Mouse (Mus musculus): ENCODE data around the gene Zbtb8b.
"Not testable (repeated sequence)": the region's sequence is repeated elsewhere in the genome, so short reads cannot be mapped to it uniquely, and the experiment has no call there.

Gene Zbtb8b

DNA sequence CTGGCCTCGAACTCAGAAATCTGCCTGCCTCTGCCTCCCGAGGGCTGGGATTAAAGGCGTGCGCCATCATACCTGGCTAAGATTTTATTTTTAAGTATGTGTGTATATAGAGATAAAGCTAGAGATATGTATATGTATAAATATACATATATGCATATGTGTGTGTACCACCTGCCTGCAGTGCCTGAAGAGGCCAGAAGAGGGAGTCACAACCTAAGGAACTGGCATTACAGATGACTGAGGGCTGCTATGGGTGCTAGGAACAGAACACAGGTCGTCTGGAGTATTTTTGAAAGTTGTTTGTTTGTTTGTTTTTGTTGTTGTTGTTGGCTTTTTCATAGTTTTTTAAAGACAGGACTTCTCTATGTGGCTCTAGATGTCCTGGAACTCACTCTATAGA, 24.8 kb downstream of the Zbtb8b start:
- DNase-seq, result no peak

DNA sequence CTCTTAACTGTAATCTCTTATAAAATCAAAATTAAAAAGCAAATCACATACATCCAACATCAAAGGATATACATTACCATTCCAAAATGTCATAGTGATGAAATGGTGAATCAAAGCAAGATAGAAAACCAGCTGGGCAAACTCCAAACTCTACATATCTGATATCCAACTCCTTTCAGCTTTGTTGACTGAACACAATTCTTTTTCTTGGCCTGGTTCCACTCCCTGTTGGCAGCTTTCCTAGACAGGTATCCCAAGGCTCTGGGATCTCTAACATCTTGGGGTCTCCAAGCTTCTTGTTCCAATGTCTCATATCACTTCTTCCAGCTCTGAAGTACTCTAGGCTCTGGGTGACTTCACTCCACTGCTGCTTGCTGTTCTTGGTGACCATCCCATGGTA, 29.7 kb downstream of the Zbtb8b start:
- DNase-seq, result no peak

DNA sequence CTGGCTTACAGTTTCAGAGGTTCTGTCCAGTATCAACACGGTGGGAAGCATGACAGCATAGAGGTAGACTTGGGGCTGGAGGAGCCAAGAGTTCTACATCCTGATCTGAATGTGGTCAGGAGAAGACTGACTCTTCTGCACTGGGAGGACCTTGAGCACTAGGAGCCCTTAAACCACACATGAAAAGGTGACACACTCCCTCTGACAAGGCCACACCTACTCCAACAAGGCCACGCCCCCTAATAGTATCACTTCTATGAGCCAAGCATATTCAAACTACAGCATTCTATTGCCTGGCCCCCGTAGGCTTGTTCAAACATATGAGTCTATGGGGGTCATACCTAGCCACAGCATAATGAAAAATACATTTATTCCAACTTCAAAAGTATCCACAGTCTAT, 30.1 kb downstream of the Zbtb8b start:
- not testable (repeated sequence) for DNase-seq

DNA sequence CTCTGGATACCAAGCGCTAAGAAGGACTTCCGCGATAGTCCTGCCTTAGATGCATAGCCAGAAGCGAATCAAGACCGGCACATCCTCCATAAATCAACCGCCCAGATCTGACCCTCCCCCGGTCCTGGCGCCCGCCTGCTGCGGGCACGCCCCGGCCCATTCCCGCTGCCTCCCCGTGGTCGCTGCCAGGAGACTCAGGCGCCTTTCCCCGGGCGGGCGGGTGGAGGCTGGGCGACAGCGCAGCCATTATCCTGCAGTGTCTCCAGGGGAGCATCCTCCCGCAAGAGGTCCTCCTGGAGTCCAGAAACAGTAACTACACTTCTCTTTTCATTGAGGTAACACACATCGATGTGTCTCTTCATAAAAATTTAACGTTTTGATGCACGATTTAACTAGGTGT, 34.2 kb downstream of the Zbtb8b start:
- peak; percentile 79 for DNase-seq

DNA sequence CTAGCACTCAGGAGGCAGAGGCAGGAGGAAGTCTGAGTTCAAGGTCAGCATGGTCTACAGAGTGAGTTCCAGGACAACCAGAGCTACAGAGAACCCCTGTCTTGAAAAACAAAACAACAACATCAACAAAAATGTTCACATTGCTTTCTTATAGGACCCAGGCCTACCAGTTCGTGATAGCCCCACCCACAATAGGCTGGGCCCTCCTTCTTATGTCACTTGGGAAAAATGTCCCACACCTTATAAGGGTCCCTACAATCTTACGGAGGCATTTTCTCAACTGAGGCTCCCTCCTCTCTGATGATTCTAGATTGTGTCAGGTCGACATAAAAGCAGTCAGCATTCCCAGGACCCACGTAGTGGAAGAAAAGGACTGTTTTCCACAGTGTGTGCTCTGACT, 40.8 kb downstream of the Zbtb8b start:
- no peak for DNase-seq

DNA sequence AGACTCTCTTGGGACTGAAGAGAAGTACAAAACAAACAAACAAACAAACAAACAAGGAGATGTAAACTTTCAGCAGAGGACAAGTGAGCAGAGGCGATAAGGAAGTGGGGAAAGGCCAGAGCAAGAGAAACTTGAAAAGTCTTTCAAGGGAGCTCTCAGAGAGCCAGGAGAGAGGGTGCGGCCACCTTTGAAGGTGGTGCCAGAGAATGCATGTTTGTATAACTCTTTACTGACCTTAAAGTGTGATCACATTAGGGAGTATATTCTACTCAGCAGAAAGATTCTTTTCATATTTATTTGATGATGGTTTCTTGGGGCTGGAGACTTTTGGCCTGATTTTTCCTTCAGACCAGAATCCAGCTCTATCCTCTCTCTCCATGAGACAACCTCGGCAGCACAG, 43.7 kb downstream of the Zbtb8b start:
- no peak for DNase-seq

DNA sequence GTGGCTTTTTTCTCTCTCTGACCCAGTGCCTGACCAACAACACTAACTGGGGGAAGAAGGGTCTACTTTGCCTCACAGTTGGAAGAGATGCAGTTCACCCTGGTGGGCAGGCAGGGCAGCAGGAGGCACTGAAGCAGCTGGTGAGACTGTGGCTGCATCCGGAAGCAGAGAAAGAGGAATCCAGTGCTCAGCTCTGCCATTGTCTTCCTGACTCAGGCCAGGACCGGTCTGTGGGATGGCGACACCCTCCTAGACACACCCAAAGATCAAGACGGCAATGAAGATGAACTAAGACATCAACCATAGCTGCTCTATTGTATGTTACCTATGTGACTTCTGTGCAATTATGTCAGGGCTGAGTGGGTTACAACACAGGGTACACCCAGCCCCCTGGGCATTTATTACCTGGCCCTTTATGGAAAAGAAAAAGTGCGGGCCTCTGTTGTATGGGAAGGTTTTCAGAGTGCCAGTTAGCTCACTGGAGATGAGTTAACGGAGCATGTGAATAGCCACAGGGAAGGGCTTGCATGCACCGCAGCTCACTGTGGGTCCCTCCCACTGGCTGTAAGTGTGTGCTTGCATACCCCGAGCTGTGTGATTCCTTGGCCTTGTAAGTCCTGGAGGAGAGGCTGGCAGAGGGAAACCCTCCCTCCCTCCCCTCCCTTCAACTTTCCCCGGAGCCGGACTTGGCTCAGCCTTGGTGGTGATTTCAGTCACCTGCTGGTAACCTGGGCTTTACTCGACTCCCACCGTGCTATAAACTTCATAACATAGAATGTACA, 46.4 kb downstream of the Zbtb8b start:
- DNase-seq, result no peak

DNA sequence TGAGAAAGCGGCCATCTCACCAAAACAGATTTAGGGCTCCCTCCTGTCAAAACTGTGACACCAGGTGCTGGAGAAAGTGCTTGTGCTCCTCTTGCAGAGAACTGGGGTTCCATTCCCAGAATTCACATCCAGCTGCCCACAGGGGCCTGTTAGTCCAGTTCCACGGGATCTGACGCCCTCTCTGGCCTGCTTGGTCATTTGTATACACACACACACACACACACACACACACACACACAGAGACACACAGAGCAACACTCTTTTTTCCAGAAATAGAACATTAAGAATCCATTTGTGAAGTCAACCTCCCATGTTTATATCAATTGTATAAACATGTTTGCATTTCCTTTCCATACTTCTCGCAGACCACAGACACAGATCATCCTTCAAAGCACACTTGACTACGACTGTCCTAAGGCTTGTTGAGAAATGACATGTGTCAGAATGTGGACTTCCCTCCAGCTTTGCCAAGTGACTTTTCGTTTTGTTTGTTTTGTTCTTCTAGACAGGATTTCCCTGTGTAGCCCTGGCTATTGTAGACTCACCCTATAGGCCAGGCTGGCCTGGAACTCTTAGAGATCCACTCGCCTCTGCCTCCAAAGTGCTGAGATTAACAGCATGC, 49.6 kb downstream of the Zbtb8b start:
- DNase-seq, result no peak

DNA sequence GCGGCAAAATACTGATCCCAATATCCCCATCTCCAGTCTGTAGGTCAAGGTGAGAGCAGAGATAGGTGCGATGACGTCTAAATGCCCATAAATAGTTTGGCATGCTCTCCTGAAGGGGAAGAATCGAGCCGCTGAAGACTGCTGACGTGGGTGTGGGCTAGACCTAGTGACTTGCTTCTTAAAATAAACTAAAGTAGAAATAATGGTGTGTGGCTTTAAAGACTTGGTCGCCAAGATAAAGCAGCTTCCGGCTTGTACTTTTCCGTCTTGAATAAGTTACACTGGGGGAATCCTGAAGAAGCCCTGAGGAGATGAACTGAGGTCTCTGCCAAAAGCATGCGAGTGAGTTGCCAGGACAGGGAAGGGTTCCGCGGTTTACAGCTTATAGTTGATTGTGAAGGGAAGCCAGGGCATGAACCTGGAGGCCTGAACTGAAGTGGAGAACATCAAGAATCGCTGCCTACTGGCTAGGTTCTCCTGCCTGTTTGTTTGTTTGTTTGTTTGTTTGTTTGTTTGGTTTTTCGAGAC, 50.4 kb downstream of the Zbtb8b start:
- no peak for DNase-seq

DNA sequence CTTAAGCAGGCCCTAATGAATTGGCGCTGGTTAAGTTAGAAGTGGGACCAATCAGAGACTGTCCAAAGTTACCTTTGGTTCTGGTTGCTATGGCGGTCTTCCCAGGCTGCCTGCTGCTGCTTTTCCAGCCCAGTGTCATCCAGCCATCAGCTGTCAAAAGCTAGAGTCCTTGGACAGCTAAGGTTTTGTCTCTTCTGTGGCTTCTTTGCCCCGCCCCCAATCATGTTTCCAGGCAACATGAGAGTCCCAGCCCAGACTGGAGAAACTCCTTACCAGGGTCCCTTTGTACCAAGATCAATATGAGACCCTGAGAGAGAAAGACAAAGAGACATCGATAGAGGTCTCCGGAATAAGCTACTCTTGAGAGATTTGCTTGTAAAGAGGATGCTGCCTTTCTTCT, 52.2 kb downstream of the Zbtb8b start:
- DNase-seq, result peak; percentile 31

DNA sequence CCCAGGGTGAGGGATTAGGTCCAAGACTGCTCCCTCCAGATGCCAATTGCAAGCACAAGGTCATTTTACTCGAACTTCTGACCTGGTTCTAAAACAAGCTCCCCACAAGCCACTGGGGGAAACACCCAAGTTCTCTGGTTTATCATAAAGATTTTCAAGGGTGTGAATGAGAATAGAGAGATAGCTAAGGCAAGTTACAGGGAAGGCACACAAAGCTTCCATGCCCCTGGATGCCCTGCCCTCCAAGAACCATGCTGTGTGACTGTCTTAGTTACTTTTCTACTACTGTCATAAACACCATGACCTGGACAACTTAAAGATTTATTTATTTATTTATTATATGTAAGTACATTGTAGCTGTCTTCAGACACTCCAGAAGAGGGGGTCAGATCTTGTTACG, 53.7 kb downstream of the Zbtb8b start:
- no peak for DNase-seq

DNA sequence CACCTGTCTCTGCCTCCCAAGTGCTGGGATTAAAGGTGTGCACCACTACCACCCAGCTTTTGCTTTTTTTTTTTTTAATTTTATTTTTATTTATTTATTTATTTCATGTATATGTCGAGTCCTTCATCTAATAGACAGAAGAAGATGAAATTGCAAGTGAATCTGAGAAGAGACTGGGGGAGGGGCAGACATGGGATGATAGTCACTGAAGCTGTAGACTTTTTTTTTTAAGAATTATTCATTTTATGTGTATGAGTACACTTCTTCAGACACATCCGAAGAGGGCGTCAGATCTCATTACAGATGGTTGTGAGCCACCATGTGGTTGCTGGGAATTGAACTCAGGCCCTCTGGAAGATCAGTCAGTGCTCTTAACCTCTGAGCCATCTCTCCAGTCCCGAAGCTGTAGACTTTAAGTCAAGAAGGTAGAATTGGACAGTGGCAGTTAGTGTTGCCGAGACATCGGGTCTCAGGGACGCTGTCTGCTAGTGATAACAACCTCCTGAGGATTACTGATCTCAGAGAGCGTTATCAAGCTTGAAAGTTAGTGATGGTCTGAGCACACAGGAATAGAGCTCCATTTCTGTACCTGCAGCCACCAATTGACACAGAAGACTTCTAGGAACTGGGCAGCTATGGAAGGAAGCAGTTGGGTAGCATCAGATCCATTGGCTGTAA, 54.2 kb downstream of the Zbtb8b start:
- no peak for DNase-seq

DNA sequence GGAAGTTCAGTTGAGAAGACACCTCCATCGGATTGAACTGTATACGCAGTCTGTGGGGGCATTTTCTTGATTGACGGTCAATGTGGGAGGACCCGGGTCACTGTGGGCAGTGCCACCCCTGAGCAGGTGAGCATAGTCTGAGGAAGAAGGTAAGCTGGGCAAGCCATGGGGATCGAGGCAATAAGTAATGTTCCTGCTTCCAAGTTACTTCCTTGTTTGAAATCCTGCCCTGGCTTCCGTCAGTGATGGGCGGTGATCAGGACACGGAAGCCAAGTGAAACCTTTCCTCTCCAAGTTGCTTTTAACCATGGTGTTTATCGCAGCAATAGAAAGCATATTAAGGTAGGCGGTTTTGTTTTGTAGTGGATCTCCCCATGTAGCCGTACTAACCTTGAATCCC, 55.0 kb downstream of the Zbtb8b start:
- no peak for DNase-seq

DNA sequence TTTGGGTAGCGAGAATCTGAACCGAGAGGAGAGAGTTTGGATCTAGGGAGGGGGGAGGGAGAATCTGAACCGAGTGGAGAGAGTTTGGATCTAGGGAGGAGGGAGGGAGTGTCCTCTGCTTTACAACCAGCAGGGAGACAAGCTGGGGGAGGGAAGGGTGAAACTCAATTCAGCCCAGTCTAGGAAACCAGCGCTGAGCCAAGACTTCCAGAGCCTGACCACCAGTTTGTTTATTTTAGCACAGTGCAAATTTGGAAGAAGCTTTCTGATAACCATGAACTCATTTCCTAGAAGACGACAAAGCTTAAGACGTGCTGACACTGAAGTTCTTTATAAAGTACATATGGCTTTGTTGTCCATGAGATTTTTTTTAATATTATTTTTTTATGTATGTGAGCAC, 56.2 kb downstream of the Zbtb8b start:
- DNase-seq, result no peak

DNA sequence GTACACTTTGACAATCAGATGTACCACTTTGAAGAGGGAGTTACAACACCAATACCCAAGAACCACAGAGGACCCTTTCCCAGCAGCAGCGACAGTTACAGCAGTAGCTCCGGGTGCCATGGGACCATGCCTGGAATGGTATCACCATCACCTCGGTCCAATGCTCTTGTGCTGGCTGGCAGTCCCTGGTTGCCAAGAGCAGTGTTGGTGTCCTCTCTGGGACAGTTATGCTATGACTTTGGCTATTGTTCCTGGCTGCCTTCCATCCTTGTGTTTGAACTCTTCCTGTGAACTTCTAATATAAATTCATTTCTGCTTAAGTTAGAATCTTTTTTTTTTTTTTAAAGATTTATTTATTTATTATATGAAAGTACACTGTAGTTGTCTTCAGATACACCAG, 57.1 kb downstream of the Zbtb8b start:
- no peak for DNase-seq

DNA sequence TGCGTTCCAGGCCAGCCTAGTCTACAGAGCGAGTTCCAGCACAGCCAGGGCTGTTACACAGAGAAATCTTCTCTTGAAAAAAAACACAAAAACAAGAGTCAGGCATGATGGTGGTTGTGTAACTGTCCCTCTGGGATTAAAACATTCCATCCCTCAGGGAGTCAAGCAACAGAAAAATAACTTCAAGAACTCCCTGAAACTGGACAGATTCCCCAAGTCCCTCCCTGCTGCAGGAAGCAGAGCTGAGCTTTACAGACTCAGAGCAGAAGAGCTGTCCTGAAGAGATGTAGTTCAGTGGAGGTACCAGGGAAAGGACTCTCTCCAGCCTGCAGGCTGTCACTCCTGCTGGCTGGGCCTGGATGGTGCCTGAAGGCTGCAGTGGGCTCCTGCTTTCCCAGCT, 58.2 kb downstream of the Zbtb8b start:
- DNase-seq, result no peak

DNA sequence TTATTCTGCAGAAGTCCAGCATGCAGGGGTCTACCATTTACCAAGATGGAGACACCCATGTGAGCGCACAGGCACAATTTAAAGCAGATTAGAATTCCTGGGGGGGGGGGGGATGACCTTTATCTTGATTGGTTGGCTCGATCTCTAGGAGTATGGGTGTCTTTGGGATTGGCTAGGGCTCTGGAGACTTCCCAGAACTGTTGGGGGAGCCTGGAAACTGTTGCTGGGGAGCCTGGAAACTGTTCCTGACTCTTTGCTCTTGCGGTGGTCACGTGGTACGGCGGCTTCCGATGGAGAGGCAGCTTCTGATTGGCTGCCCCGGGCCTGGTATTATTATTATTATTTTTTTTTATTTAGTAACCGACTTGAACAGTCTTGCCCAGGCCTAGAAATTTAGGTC, 58.6 kb downstream of the Zbtb8b start:
- no peak for DNase-seq

DNA sequence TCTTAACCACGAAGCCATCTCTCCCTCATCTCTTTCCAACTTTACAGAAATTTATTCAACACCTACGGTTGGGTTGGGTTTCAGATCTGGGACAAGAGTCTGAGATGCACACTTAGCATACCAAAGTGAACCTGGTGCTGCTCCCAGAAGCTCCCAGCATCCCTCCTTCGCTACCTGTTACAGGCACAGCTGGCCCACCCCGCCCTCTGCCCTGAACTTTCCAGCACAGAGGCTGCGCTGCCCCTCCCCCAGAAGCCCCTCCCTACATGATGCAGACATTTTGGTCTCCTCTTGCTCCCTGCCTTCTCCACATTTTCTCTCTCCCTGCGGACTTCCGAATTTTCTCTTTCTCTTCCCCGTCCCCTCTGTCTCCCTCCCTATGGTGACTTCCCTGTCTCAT, 59.5 kb downstream of the Zbtb8b start:
- no peak for DNase-seq

DNA sequence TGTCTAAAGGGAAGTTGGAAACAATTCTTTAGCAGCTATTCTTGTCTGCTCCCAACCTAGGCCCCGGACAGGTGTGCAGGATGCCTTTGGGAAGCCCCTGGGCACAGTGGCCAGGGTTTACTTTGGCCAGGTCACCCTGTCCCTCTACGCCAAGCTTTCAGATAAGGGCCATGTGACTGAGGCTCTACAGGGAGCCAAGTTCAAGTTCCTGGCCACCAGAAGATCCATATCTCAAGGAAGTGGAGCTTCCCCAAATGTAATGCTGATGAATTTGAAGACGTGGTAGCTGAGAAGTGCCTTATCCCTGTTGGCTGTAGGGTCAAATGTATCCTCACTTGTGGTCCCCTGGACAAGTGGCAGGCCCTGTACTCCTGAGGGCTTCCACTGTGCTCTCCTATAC, 60.8 kb downstream of the Zbtb8b start:
- DNase-seq, result no peak

DNA sequence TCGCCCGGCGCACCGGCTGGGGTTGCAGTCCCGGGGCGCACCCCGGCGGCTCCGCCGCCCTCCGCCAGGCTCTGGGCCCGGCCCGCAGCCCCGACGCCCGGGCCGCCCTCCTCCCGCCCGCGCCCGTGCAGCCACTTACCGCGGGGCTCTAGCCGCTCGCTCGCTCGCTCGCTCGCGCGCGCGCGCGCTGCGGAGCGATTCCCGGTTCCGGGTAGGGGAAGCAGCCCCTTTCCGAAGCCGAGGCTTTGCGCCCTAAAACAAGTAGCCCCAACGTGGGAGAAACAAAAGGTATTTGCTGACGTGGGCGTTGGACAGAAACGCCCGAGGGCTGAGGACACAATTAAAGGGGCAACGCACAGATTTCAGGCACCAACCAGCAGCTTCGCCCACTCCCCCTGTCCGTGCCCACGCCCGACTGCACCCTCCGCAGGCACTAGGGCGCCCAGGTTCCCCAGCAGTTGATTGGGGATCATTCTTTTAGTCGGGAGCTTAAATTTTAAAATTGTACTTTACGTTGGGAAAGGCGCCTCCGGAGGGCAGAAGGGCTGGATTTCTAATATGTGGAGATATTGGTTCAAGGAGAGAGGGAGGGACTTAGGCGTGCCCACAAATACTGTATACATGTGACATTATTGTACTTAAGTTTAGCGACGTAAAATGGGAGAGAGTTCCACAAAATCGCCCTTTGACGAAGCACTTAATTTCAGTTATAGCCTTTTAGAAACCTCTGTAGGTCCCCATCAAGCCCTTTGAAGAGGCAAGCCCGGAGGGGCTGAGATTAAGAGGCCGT, 62.9 kb downstream of the Zbtb8b start, which contains the start of gene Zbtb8a:
TSS of gene Zbtb8a (minus strand) at position 516 of the 790 bp plus-strand sequence.
- peak; percentile 85 for DNase-seq

DNA sequence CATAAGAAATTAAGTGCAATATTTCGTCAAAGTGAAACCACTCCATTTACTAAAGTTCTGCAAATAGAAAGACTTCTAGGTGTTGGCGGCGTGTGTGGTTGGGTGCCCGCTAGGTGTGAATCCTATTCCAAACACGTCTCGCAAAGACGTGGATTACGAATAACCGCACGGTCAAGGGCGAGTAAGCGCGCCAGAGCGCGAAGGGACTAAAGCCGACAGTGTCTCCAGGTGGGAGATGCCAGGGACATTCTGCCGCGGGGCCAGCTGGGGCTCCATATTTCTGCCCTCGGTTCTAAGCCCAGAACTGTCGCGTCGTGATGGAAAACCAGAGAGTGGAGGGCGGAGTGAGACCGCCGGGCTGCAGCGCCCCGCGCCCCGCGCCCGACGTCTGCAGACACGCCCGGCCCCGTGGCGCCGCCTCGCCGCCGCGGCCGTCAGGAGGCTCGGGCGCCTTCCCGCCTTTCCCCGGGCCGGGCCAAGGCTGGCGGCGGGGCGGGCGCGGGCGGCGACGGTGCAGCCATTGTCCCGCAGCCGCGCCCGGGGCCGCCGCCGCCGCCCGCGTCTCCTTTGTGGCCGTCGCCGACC, 63.6 kb downstream of the Zbtb8b start:
- DNase-seq, result peak; percentile 67

DNA sequence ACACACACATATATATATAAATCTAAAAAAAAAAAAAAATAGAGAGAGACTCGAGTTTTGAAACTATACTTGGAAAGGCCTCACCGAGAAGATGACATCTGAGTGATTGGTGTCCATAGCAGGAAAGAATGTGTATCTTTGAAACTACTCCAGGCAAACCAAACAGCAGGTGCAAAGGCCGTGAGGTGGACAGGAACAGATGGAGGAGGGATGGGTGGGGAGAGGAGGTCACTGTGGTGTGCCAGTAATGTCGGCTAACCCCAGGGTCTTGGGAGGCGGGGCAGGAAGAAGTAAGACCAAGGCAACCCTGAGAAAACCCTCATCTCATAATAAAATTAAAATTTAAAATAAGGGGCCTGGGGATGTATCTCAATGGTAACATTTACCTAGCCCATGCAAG, 64.8 kb downstream of the Zbtb8b start:
- no peak for DNase-seq
